Mouse (Mus musculus) urinary bladder, adult 2 months (tissue): ENCODE measurements around the gene Cyp2j9. TPM values are rescaled to one million over a fixed set of nuclear protein-coding genes. Genes with fewer than 3 reads are reported as not detected.
A peak's percentile ranks its signal among the peaks of the same experiment; 100 is the strongest.
"Not testable (repeated sequence)": the region's sequence is repeated elsewhere in the genome, so short reads cannot be mapped to it uniquely, and the experiment has no call there.

Source experiments
- DNase-seq: peaks from one replicate; pipeline ENCODE4 v3.0.0; 2022; ENCODE audit warnings: low spot score
- polyA plus RNA-seq: library from polyadenylated mRNA; depleted of rRNA; stranded (reverse); fragments of >200 nt; gene quantifications from 2 replicates; pipeline ENCODE4 v1.2.3, GENCODE M21; 2012; rRNA removed

The Cyp2j9 gene
- 8.6 and 11.4 TPM in 2 replicates for polyA plus RNA-seq

DNA sequence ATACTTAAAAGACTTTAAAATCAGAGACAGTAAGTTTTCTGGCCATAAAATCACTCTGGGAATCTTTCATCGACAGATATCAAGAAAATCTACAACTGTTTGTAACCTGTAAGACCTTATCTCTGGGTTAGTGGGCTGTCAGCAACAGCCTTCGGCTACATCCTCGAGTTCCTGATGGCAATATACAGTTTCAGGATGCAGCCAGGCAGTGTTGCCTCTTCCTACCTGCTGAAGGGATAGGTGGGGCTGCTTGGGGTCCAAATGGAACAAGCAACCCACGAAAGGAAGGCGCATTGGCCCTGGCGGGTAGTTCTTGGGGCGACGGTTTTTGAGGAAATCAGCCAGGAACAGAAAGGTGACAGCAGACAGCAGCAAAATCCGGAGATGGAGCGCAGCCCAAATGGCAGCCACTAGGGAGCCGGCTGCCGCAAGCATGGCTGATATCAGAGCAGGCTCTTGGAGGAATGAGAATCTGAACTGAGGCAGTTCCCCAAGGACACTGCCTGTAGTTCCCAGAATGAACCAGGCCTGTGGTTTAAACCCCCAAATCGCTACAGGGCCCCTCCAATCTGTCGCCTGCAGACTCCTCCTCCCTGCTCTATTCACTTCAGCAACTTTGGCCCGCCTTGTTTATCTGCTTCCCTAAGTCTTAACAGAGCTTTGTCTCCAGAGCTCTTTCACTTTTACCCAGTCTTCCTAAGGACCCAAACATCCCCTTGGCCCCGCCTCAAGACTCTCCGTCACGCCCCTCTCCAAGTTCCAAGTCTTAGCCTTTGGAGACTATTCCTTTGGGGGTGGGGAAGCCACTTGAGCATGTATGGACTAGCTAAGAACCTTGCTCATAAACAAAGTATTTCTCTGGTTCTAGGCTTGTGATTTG, at the start of gene Cyp2j9:
Gene Cyp2j9, minus strand, starts transcription at position 668 of the 880 bp plus-strand sequence.
- peak; percentile 33 for DNase-seq

DNA sequence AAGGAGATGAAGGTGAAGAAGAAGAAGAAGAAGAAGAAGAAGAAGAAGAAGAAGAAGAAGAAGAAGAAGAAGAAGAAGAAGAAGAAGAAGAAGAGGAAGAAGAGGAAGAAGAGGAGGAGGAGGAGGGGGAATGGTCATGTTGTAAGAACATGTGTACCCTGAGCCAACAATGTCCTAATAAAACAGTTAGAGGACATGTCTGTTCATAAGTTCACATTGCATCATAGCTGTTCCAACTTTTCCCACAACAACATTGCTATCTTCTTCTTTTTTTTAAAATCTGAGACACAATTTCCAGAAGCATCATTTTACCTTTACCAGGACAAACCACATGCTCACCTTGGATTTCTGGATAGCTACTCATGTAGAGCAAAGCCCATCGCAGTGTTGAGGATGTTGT, 44.1 kb upstream of the Cyp2j9 start:
- no peak for DNase-seq

DNA sequence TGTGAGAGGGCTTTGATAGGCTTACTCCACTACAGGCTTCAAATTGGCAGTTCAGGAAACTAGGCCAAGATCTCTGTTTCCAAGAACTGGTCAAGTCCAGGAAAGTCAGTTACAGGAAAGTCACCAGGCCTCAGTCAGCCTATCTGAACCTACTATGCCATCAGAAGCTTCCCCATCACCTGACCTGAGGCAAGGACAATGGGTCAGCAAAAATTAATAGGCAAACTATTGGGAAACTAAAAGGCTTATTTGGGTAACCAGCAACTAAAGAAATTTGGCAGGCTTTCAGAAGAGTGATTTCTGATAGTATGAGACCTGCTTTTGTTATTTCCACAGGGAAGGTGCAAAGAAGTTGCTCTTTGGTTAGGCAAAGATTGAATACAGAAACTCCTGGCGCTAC, 31.1 kb upstream of the Cyp2j9 start:
- DNase-seq = no peak

DNA sequence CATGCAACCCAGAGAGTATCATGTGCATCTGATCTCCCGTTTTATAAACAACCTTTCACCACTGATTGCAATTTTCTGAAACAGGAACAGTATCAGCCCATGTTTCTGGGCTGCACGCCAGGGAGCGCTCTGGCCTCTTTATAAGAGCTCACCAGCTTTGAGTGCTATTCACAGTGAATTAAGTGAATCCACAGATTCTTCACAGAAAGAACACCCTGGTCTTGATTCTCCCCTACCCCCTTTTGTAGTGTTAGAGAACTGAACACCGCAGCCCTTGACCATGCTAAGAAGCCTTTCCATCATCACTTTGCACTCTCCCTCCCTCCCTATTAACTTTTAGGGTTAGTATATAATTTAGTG, 393 bp upstream of the Cyp2j9 start:
- DNase-seq = peak; percentile 23

DNA sequence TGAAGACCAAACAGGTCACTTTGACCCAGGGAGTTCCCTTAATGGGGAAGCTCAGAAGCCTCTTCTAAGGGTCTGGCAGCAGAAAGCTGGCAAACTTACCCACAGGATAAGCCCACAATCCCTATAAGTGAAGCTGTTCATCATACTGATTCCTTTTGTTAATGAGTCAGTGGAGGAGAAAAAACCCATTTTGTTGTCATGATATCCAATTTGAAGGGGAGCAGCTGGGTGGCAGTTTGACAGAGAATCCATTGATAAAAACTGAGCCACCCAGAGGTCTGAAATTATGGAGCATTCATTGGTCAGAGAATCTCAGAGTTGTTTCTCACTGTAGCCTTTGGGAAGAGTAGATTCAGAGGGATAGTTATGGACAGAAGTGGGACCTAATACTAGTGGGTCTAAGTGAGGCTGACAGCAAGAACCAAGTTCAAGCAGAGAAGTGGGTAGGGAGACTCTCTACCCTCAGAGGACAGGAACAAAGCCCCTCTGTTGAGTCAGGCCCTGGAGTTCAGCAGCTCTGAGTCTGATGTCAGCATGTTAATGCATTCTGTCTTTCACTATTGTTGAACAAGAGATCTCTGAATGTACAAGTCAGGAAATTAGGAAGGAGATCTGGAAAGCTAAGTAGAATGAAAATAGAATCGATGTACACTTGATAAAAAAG, 9.8 kb downstream of the Cyp2j9 start:
- DNase-seq = no peak

DNA sequence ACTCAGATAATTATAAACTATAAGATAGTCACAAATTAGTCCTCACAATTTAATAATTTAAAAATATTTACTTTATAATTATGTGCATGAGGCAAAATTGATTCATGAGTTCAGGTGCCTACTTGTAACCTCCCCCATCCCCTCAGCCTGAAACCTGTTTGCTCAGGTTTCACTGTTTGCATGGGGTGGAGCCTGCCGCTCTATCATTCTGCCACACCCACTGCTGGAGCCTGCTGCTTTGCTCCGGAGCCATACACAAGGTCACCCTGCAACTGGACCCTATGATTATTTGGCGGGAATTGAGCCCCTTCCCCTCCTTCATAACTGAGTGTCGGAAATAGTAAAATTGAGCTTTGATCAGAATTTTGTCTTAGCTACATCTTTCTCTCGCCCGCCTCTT, 11.0 kb downstream of the Cyp2j9 start:
- not testable (repeated sequence) for DNase-seq

DNA sequence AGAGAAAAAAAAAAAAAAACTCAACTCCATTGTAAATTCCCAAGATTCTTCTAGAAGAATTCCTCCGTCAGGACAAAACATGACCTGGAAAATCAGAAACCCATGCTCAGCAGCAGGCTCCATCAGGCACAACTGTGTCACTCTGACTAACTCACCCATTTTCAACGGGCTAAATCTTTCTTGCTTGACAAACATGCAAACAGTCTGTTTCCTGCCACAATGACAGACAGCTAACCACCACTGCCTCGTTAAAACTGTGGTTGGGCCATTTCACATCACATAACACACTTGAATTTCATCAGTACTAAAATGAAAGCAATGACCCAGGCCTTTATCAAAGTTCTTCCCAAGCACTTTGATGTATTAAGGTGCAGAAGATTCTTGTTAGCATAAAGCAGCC, 21.9 kb downstream of the Cyp2j9 start:
- no peak for DNase-seq

DNA sequence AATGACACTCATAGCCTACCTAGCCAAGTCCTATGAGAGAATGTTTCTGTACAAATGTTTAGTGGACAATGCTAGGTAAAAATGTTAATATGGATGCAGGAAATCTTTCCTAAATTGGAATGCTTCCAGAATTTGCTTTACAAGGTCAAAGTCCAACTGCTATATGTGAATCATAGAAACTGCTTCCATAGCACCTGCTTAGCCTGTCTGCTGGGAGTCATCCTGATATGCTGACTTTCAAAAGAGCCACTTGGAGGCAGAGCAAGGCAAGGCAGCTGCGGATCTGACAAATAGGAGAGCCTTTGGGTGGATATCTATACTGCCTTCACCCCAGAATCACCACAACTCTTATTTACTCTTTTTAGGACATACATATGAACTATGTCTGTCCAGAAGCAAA, 23.4 kb downstream of the Cyp2j9 start:
- DNase-seq = no peak

DNA sequence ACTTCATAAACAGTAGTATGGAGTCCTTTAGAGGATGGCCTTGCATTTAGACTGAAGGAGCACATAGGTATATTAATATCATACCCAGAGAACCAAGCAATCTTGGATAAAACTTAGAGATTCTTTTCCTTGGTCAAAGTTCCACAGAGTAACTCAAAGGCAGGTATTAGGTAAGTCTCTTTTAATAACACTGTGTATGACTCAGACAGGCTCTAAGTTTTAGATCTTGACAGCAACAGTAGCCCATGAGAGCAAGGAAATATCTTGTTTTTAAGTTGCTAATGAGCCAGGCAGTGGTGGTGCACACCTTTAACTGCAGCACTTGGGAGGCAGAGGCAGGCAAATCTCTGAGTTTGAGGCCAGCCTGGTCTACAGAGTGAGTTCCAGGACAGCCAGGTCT, 25.6 kb downstream of the Cyp2j9 start:
- DNase-seq = no peak

DNA sequence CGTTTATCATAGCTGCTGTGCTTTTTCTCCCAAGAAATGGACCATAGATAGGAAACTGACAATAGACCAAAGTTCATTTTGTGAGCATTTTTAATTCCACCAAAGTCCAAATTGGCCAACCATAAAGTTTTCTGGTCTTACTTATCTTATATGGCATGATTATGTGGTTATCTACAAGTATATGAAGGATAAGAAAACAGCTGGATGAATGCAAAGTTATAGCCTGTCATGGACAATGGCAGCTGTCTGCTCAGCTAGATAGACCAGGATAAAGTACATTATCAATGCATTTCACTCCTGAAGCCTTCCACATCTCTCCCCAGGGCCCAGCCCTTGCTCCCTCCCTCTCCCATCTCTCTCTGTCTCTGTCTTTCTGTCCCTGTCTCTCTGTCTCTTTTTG, 30.9 kb downstream of the Cyp2j9 start:
- no peak for DNase-seq

DNA sequence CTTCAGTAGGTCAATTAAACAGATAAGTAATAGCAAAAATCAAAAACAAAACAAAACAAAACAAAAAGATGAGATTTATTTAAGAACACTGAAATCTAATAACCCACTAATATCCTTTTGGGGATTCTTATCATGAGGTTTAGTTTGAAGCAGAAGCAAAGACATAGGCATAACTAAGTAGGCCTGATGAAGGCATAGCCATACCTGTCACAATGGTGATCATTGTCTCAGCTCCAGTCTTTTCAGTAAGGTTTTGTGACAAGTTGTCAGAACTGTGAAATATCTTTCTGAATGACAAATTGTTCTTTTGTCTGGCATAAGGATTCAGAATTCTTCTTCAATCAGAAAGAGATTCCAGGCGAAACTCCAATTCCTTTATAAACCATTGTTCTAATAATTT, 31.6 kb downstream of the Cyp2j9 start:
- no peak for DNase-seq

DNA sequence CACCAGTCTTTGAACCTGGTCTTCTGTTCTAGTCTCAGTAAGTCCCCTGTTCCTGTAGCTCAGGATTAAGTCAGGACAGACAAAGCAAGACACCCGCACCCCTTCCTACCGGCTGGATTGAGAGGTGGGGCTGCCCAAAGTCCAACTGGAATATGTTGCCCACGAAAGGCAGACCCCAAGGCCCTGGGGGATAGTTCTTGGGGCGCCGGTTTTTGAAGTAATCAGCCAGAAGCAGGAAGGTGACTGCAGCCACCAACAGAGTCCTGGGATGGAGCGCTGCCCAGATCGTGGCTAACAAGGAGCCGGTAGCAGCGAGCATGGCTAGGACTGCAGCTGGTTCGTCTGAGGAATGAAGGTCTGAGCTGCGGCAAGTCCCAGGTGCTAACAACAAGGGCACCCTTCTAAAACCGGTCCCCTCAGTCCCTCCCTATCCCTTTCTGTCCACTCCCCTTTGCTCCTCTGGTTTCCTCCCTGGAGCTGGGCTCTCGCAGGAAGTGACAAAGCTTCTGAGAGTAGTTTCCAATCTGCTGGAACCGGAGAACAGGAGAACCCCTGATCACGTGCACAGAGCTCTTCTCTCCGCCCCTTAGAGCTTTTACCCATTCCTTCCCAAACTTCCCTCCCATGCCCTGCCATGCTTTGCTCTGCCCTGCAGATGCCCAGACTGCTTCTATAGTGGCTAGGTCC, 38.1 kb downstream of the Cyp2j9 start, which contains the start of gene Cyp2j6:
Gene Cyp2j6, minus strand, starts transcription at position 529 of the 687 bp plus-strand sequence.
- peak; percentile 23 for DNase-seq

DNA sequence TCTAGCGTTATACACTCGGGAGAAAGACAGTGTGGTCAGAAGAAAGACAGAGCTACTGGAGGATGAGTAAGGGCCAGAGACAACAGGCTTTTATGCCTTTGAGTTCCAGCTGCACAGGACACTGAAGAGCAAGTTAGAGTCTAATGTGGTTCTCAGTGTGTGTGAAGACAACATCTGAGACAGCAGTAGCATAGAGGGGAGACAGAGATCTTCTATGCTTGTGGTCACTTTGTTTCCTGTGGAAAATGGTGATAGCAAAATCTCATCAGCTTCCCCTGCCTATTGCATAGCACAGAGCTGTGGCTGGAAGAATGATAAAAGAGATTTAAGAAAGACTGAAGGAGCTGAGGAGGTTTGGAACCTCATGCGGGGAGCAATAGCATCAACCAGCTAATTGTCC, 39.8 kb downstream of the Cyp2j9 start:
- no peak for DNase-seq

DNA sequence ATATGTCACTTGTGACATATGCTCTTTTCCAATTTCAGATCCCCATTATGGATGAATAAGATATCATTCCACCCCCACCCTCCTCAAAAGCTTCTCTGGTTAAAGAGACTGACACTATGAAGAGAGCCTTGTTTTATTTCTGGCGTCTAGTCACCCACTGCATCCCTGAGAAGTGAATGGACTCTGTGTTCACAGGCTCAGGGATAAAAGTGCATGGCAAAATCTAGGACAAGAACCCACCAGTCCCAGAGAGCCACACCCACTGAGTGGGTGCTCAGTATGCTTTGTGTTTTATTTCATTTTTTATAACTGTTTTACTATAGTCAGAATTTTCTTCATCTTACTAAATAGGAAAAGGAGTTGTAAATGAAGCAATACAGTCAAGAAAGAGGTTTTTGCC, 45.4 kb downstream of the Cyp2j9 start:
- DNase-seq = no peak

DNA sequence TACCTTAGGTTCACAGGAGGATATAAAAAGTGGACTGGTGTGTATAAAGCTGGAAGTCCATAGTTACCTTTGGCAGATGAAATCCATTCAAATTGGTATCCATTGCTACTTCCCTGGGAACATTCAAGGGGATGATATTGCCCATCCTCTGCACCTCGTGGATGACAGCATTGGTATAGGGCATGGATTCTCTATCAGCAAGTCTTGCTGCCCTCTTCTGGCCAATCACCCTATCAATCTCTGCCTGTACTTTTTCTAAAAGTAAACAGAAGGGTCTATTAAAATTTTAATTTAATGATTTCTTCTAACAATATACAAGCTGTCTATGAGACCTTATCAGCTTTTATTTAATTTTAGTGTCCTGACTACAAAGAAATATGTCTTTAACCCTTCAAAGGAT, 65.6 kb downstream of the Cyp2j9 start:
- DNase-seq = no peak

DNA sequence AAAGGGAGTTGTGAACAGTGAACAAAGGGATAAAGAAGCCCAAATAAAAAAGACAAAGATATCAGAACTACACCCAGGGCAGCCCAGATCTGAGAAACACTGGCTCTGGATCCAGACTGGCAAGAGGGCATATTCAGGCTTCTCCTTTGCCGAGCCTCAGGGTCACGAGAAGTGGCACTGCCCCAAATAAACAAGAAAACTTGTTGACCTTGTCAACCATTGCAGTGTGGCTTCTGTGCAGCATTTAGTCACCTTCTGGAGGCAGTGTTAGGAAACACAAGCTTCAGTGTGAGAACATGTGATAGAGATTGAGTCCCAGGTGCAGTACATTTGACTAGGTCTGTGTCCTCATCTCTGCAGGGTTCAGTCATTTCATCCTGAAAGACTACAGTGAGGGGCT, 69.1 kb downstream of the Cyp2j9 start:
- no peak for DNase-seq

Other genes starting within 250 kb of the Cyp2j9 start
- gene Cyp2j11, start 242.9 kb downstream of the Cyp2j9 start, polyA plus RNA-seq = not detected in 2 replicates
- gene Cyp2j8, start 84.2 kb downstream of the Cyp2j9 start, polyA plus RNA-seq = 0.04 and 0.06 TPM in 2 replicates
- gene Cyp2j6, start 37.9 kb downstream of the Cyp2j9 start, polyA plus RNA-seq = 9.7 and 11.3 TPM in 2 replicates
- gene Cyp2j5, start 72.6 kb upstream of the Cyp2j9 start, polyA plus RNA-seq = not detected in 2 replicates
- gene Gm12695, start 193.6 kb upstream of the Cyp2j9 start, polyA plus RNA-seq = not detected in 2 replicates